Mouse (Mus musculus): Measurements from ENCODE around the gene Dmrt2. TPM values are rescaled to one million over a fixed set of nuclear protein-coding genes. Genes with fewer than 3 reads are reported as not detected.

The Dmrt2 gene
- polyA plus RNA-seq, 1 experiment: not detected

- Histone ChIP-seq H3K27me3 (ENCODE audit: control insufficient read depth, insufficient read depth, low read length) (peaks cover 15% of the 10 kb centered on the region; the same call in 1 of the 2 replicates), H3K4me1 (ENCODE audit: control insufficient read depth, insufficient read depth, low read length) (no peaks in the 10 kb centered on the region; the same call in 1 of the 2 replicates), H3K27ac (ENCODE audit: insufficient read depth, low read length) (no peak overlapping the region), H3K4me3 (replicated peaks; ENCODE audit: insufficient read depth, low read depth, low read length) (no peak overlapping the region)
- WGBS: 3% methylated on average over 17 of the region's 17 CpGs
- DNase-seq: no peak
- TF ChIP-seq CTCF (IDR thresholded peaks at IDR 0.05; ENCODE audit: borderline replicate concordance, insufficient read depth, low read depth, low read length) (no peak), POLR2A (IDR thresholded peaks at IDR 0.05; ENCODE audit: borderline replicate concordance, insufficient read depth, low read length) (no peak)
These were observed 1.5 kb upstream of the Dmrt2 start for GRCm38 (mm10) chr19:25670571-25671285.

GRCm38 (mm10) chr19:25671681-25672080 lies 530 bp upstream of the Dmrt2 start:
- 2% methylated on average over 14 of the region's 14 CpGs for WGBS
- peak in 1 of 2 experiments; percentile 6 for DNase-seq
- Histone ChIP-seq H3K27ac (ENCODE audit: insufficient read depth, low read length) (no peak overlapping the region), H3K4me1 (ENCODE audit: control insufficient read depth, insufficient read depth, low read length) (no peaks in the 10 kb centered on the region; the same call in 1 of the 2 replicates), H3K27me3 (ENCODE audit: control insufficient read depth, insufficient read depth, low read length) (peaks cover 18% of the 10 kb centered on the region; the same call in 1 of the 2 replicates), H3K4me3 (replicated peaks; ENCODE audit: insufficient read depth, low read depth, low read length) (peak overlapping the region; percentile 16)
- TF ChIP-seq POLR2A (IDR thresholded peaks at IDR 0.05; ENCODE audit: borderline replicate concordance, insufficient read depth, low read length) (no peak), CTCF (IDR thresholded peaks at IDR 0.05; ENCODE audit: borderline replicate concordance, insufficient read depth, low read depth, low read length) (no peak)

GRCm38 (mm10) chr19:25673224-25674055 lies 1.2 kb downstream of the Dmrt2 start:
- H3K4me1 ChIP-seq (ENCODE audit: control insufficient read depth, insufficient read depth, low read length): no peaks in the 10 kb centered on the region; the same call in 1 of the 2 replicates
- no peak overlapping the region for H3K4me3 ChIP-seq (replicated peaks; ENCODE audit: insufficient read depth, low read depth, low read length)
- peak; percentile 7 to 23 for DNase-seq
- TF ChIP-seq POLR2A (IDR thresholded peaks at IDR 0.05; ENCODE audit: borderline replicate concordance, insufficient read depth, low read length) (no peak), CTCF (IDR thresholded peaks at IDR 0.05; ENCODE audit: borderline replicate concordance, insufficient read depth, low read depth, low read length) (no peak)
- peaks cover 16% of the 10 kb centered on the region; the same call in 1 of the 2 replicates for H3K27me3 ChIP-seq (ENCODE audit: control insufficient read depth, insufficient read depth, low read length)
- H3K27ac ChIP-seq (ENCODE audit: insufficient read depth, low read length): no peak overlapping the region
- 3% methylated on average over 66 of the region's 66 CpGs for WGBS

- DNase-seq: no peak
- no peak overlapping the region for H3K4me3 ChIP-seq (replicated peaks; ENCODE audit: insufficient read depth, low read depth, low read length)
- H3K4me1 ChIP-seq (ENCODE audit: control insufficient read depth, insufficient read depth, low read length): no peaks in the 10 kb centered on the region; the same call in 1 of the 2 replicates
- H3K27me3 ChIP-seq (ENCODE audit: control insufficient read depth, insufficient read depth, low read length): peaks cover 16% of the 10 kb centered on the region; the same call in 1 of the 2 replicates
- no peak overlapping the region for H3K27ac ChIP-seq (ENCODE audit: insufficient read depth, low read length)
- WGBS: 2% methylated on average over 15 of the region's 15 CpGs
- TF ChIP-seq CTCF (IDR thresholded peaks at IDR 0.05; ENCODE audit: borderline replicate concordance, insufficient read depth, low read depth, low read length): no peak
- no peak for TF ChIP-seq POLR2A (IDR thresholded peaks at IDR 0.05; ENCODE audit: borderline replicate concordance, insufficient read depth, low read length)
These were observed 1.8 kb downstream of the Dmrt2 start for GRCm38 (mm10) chr19:25674056-25674420.

- peaks cover 16% of the 10 kb centered on the region; the same call in 1 of the 2 replicates for H3K27me3 ChIP-seq (ENCODE audit: control insufficient read depth, insufficient read depth, low read length)
- WGBS: 4% methylated on average over 8 of the region's 8 CpGs
These were observed 2.5 kb downstream of the Dmrt2 start for GRCm38 (mm10) chr19:25674744-25675143.

GRCm38 (mm10) chr19:25675866-25676440 lies 3.7 kb downstream of the Dmrt2 start:
- TF ChIP-seq POLR2A (IDR thresholded peaks at IDR 0.05; ENCODE audit: borderline replicate concordance, insufficient read depth, low read length) (no peak), CTCF (IDR thresholded peaks at IDR 0.05; ENCODE audit: borderline replicate concordance, insufficient read depth, low read depth, low read length) (no peak)
- peaks cover 12% of the 10 kb centered on the region; the same call in 1 of the 2 replicates for H3K27me3 ChIP-seq (ENCODE audit: control insufficient read depth, insufficient read depth, low read length)
- H3K27ac ChIP-seq (ENCODE audit: insufficient read depth, low read length): no peak overlapping the region
- no peak overlapping the region for H3K4me3 ChIP-seq (replicated peaks; ENCODE audit: insufficient read depth, low read depth, low read length)
- H3K4me1 ChIP-seq (ENCODE audit: control insufficient read depth, insufficient read depth, low read length): no peaks in the 10 kb centered on the region; the same call in 1 of the 2 replicates
- 10% methylated on average over 9 of the region's 9 CpGs for WGBS
- no peak for DNase-seq

More at GRCm38 (mm10) chr19:25674744-25675143, 2.5 kb downstream of the Dmrt2 start:
- no peak for TF ChIP-seq POLR2A (IDR thresholded peaks at IDR 0.05; ENCODE audit: borderline replicate concordance, insufficient read depth, low read length)
- TF ChIP-seq CTCF (IDR thresholded peaks at IDR 0.05; ENCODE audit: borderline replicate concordance, insufficient read depth, low read depth, low read length): no peak
- no peak overlapping the region for H3K4me3 ChIP-seq (replicated peaks; ENCODE audit: insufficient read depth, low read depth, low read length)
- DNase-seq: no peak
- no peaks in the 10 kb centered on the region; the same call in 1 of the 2 replicates for H3K4me1 ChIP-seq (ENCODE audit: control insufficient read depth, insufficient read depth, low read length)
- no peak overlapping the region for H3K27ac ChIP-seq (ENCODE audit: insufficient read depth, low read length)

GRCm38 (mm10) chr19:25698850-25699249 lies 26.6 kb downstream of the Dmrt2 start:
- WGBS: 58% methylated on average over 14 of the region's 14 CpGs
- TF ChIP-seq CTCF (IDR thresholded peaks at IDR 0.05; ENCODE audit: borderline replicate concordance, insufficient read depth, low read depth, low read length) (no peak), POLR2A (IDR thresholded peaks at IDR 0.05; ENCODE audit: borderline replicate concordance, insufficient read depth, low read length) (no peak)
- Histone ChIP-seq H3K4me1 (ENCODE audit: control insufficient read depth, insufficient read depth, low read length) (no peaks in the 10 kb centered on the region), H3K27me3 (ENCODE audit: control insufficient read depth, insufficient read depth, low read length) (no peaks in the 10 kb centered on the region), H3K27ac (ENCODE audit: insufficient read depth, low read length) (no peak overlapping the region), H3K4me3 (replicated peaks; ENCODE audit: insufficient read depth, low read depth, low read length) (no peak overlapping the region)
- no peak for DNase-seq

Measured in cerebellum, adult 2 months (tissue).